Mouse (Mus musculus) midbrain, postnatal 0 days (tissue): Measurements from ENCODE around the gene Asb4. TPM values are rescaled to one million over a fixed set of nuclear protein-coding genes. Genes with fewer than 3 reads are reported as not detected.

Source experiments
- ATAC-seq: fragments of 200-750 bp; cut with Nextera tagmentation; 2 replicates; pipeline ENCODE4 v1.8.0; 2017; ENCODE audit warnings: moderate number of reproducible peaks, mild to moderate bottlenecking, moderate TSS enrichment, moderate library complexity; ENCODE audit not compliant: low FRiP score
- DNase-seq: peaks from one replicate; pipeline ENCODE4 v3.0.0-alpha.2; 2015; ENCODE audit warnings: low spot score
- H3K27ac ChIP-seq: fragments of 300-500 bp; sonication (generic); 2 replicates; pipeline ENCODE4 v1.5.1; 2014; ENCODE audit warnings: low read depth, mild to moderate bottlenecking, low read length, mixed read lengths
- H3K27me3 ChIP-seq: fragments of 300-500 bp; sonication (generic); 2 replicates; pipeline ENCODE4 v1.6.1; 2014; ENCODE audit warnings: low read length, control low read depth, mixed read lengths; ENCODE audit not compliant: insufficient read depth
- H3K36me3 ChIP-seq: fragments of 300-500 bp; sonication (generic); 2 replicates; pipeline ENCODE4 v1.6.1; 2014; ENCODE audit warnings: low read length, control low read depth, mixed read lengths; ENCODE audit not compliant: insufficient read depth
- H3K4me1 ChIP-seq: fragments of 300-500 bp; sonication (generic); 2 replicates; pipeline ENCODE4 v1.6.1; 2014; ENCODE audit warnings: mild to moderate bottlenecking, control low read depth, antibody characterized with exemption, low read length, mixed read lengths; ENCODE audit not compliant: insufficient read depth
- H3K4me2 ChIP-seq: fragments of 300-500 bp; sonication (generic); 2 replicates; pipeline ENCODE4 v1.6.1; 2014; ENCODE audit warnings: low read depth, mild to moderate bottlenecking, low read length, mixed read lengths; ENCODE audit not compliant: poor library complexity, severe bottlenecking
- H3K4me3 ChIP-seq: fragments of 300-500 bp; sonication (generic); 2 replicates; pipeline ENCODE4 v1.5.1; 2014; ENCODE audit warnings: low read depth, mild to moderate bottlenecking, low read length, moderate library complexity
- H3K9ac ChIP-seq: fragments of 300-500 bp; sonication (generic); replicated peaks from 2 replicates; pipeline ENCODE4 v1.6.1; 2014; ENCODE audit warnings: mild to moderate bottlenecking, low read length, moderate library complexity, mixed read lengths; ENCODE audit not compliant: poor library complexity, severe bottlenecking
- H3K9me3 ChIP-seq: fragments of 300-500 bp; sonication (generic); 2 replicates; pipeline ENCODE4 v1.6.1; 2016; ENCODE audit warnings: low read length, control low read depth
- CTCF ChIP-seq: IDR thresholded peaks from 2 replicates; pipeline ENCODE4 v1.5.1; 2016; ENCODE audit warnings: antibody characterized with exemption, mild to moderate bottlenecking
- WGBS: fragments of 180-500 bp; shearing (Covaris S2); extraction: QIAGEN DNeasy Blood & Tissue Kit; methylation state at CpG from one replicate; pipeline ENCODE4 v1.1.7; 2014; 5-methylcytosine and 5-hydroxymethylcytosine counted together
- polyA plus RNA-seq: library from polyadenylated mRNA; unstranded; fragments of >200 nt; fragmentation: Nextera tagmentation; extraction: Ambion mirVana; gene quantifications from 2 replicates; pipeline ENCODE4 v1.2.1, GENCODE M21; 2015
- total RNA-seq: library from RNA; depleted of rRNA; stranded (reverse); fragments of >200 nt; gene quantifications from 2 replicates; pipeline ENCODE4 v1.2.3, GENCODE M21; 2014

The Asb4 gene
- total and polyA plus RNA-seq, 2 experiments from 2014 or later, result 9.7 to 23.0 TPM

- ATAC-seq (0 out of 2 replicates have a peak, but pooled peaks have one; percentile 53), DNase-seq (peak; percentile 75)
- Histone ChIP-seq H3K27ac (no peak overlapping the region), H3K4me3 (no peak overlapping the region), H3K27me3 (no peaks in the 10 kb centered on the region), H3K4me1 (peaks cover 11% of the 10 kb centered on the region), H3K36me3 (no peaks in the 10 kb centered on the region), H3K9me3 (no peaks in the 10 kb centered on the region), H3K4me2 (no peak overlapping the region), H3K9ac (no peak overlapping the region)
- 54% methylated on average over 6 of the region's 6 CpGs for WGBS
- peak; percentile 87 for TF ChIP-seq CTCF
These were observed 27.7 kb downstream of the Asb4 start for GRCm38 (mm10) chr6:5410697-5411391.

- peak; percentile 40 for DNase-seq
- peaks cover 11% of the 10 kb centered on the region for H3K4me1 ChIP-seq
- H3K27ac ChIP-seq, result no peak overlapping the region
- no peaks in the 10 kb centered on the region for H3K9me3 ChIP-seq
- H3K4me3 ChIP-seq, result no peak overlapping the region
- TF ChIP-seq CTCF, result no peak
- 45% methylated on average over 8 of the region's 8 CpGs for WGBS
- H3K4me2 ChIP-seq, result no peak overlapping the region
- no peaks in the 10 kb centered on the region for H3K36me3 ChIP-seq
- ATAC-seq, result no peak
- no peak overlapping the region for H3K9ac ChIP-seq
- no peaks in the 10 kb centered on the region for H3K27me3 ChIP-seq
These were observed 30.1 kb downstream of the Asb4 start for GRCm38 (mm10) chr6:5413282-5413681.

GRCm38 (mm10) chr6:5421442-5421841 lies 38.3 kb downstream of the Asb4 start:
- no peak for ATAC-seq
- Histone ChIP-seq H3K9ac (no peak overlapping the region), H3K4me2 (no peak overlapping the region), H3K9me3 (no peaks in the 10 kb centered on the region), H3K4me1 (no peaks in the 10 kb centered on the region), H3K27me3 (no peaks in the 10 kb centered on the region), H3K4me3 (no peak overlapping the region), H3K27ac (0 out of 2 replicates have a peak overlapping the region, but pooled peaks have one; percentile 26), H3K36me3 (no peaks in the 10 kb centered on the region)
- no peak for DNase-seq
- TF ChIP-seq CTCF, result no peak
- 87% methylated on average over 2 of the region's 2 CpGs for WGBS

- over 99% methylated on average over 3 of the region's 3 CpGs for WGBS
- H3K27me3 ChIP-seq, result no peaks in the 10 kb centered on the region
These were observed 39.2 kb downstream of the Asb4 start for GRCm38 (mm10) chr6:5422386-5422785.

GRCm38 (mm10) chr6:5423594-5423993 lies 40.4 kb downstream of the Asb4 start:
- WGBS, result 87% methylated on average over 15 of the region's 15 CpGs
- H3K27ac ChIP-seq, result no peak overlapping the region
- 0 out of 2 replicates have a peak, but pooled peaks have one; percentile 44 for ATAC-seq

More at GRCm38 (mm10) chr6:5422386-5422785, 39.2 kb downstream of the Asb4 start:
- Histone ChIP-seq H3K36me3 (no peaks in the 10 kb centered on the region), H3K4me3 (no peak overlapping the region), H3K9ac (no peak overlapping the region), H3K4me2 (no peak overlapping the region), H3K9me3 (no peaks in the 10 kb centered on the region), H3K27ac (no peak overlapping the region), H3K4me1 (no peaks in the 10 kb centered on the region)
- ATAC-seq (no peak), DNase-seq (no peak)
- no peak for TF ChIP-seq CTCF

GRCm38 (mm10) chr6:5427033-5427432 lies 43.8 kb downstream of the Asb4 start:
- Histone ChIP-seq H3K36me3 (no peaks in the 10 kb centered on the region), H3K9me3 (no peaks in the 10 kb centered on the region), H3K27ac (no peak overlapping the region), H3K27me3 (no peaks in the 10 kb centered on the region), H3K9ac (no peak overlapping the region), H3K4me3 (no peak overlapping the region), H3K4me2 (no peak overlapping the region), H3K4me1 (no peaks in the 10 kb centered on the region)
- WGBS, result 86% methylated on average over 2 of the region's 2 CpGs
- TF ChIP-seq CTCF, result no peak
- DNase-seq (no peak), ATAC-seq (no peak)

More at GRCm38 (mm10) chr6:5423594-5423993, 40.4 kb downstream of the Asb4 start:
- H3K27me3 ChIP-seq, result no peaks in the 10 kb centered on the region
- no peak overlapping the region for H3K9ac ChIP-seq
- no peak overlapping the region for H3K4me2 ChIP-seq
- DNase-seq, result no peak
- H3K36me3 ChIP-seq, result no peaks in the 10 kb centered on the region
- H3K4me1 ChIP-seq, result no peaks in the 10 kb centered on the region
- no peaks in the 10 kb centered on the region for H3K9me3 ChIP-seq
- TF ChIP-seq CTCF, result no peak
- H3K4me3 ChIP-seq, result no peak overlapping the region
